8 mouse cellular contexts compared by ENCODE assay signal in the genomic region with DNA sequence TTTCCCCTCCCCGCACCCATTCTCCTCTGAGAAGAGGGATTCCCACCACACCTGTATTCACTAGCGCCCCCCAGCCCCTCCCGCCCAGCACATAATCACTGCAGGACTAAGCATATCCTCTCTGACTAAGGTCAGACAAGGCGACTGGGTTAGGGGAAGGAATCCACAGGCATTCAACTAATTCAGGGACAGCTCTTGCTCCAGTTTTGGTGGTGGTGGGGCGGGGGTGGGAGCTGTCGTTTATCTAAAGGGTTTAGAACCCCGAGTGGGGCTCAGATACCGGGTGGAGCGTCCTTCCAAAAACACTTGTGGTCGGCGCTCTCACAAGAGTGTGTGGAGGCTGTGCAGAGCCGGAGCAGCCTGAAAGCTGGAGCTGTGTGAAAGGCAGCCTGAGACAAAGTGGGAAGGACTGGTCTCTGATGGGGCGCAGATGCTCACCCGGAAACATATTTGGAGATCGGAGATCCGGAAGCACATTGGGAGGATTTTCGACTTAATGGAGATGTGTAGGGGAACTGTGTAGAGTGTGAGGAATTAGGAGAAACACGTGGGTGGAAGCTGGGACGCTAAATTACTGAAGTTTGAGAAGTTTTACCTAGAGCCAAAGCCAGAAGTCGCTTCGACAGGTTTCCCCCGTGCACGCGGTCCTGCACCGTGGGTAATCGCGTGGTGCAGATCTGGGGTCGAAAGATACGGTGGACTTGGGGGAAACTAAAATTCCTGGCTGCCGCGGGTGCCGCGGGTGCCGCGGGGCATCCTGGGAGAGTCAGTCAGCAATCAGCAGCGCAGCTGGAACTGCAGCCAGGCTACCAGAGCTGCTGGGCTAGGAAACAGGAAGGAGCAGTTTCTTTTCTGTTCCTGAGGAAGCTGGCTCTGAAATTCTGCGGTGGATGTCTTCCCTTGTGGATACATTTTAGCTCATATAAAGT. TPM values are rescaled to one million over a fixed set of nuclear protein-coding genes. Genes with fewer than 3 reads are reported as not detected.
DNase-seq lines count a peak whose midpoint lies in the region; ATAC-seq and TF ChIP-seq lines count a peak whose summit lies in the region.

No protein-coding gene starts in this region.

- intact Hi-C loops in heart, postnatal 36 days (cut with DNase I), result loop anchor here (2.0 to 5.0 kb wide), 4 partner anchors 18 to 284 kb away; partner anchors contain the start of genes Zfp51, Zfp52 and Zfp54

- peak overlapping the region; percentile 80 for H3K27ac ChIP-seq in forebrain, embryonic 14.5 days (ENCODE audit: low read depth, low read length)
- H3K27ac ChIP-seq in layer of hippocampus, adult 2 months, result peak overlapping the region; percentile 92
- H3K27ac ChIP-seq in lung, embryonic 16.5 days (ENCODE audit: low read length), result peak overlapping the region; percentile 96

- peak; percentile 86 for ATAC-seq in G1E (ENCODE audit: extremely low read depth, insufficient number of reproducible peaks, low FRiP score, poor library complexity, severe bottlenecking)
- peak; percentile 72 for ATAC-seq in cerebellum, adult (ENCODE audit: insufficient number of reproducible peaks, low FRiP score, low TSS enrichment)
- ATAC-seq in forebrain, embryonic 14.5 days, result peak; percentile 91
- peak; percentile 93 for ATAC-seq in lung, embryonic 16.5 days (ENCODE audit: low read depth)

- peaks cover 3% of the 10 kb centered on the region for H3K36me3 ChIP-seq in G1E (replicated peaks)
- H3K36me3 ChIP-seq in forebrain, embryonic 14.5 days (ENCODE audit: control insufficient read depth, insufficient read depth, low read length), result no peaks in the 10 kb centered on the region
- H3K36me3 ChIP-seq in lung, embryonic 16.5 days (ENCODE audit: control insufficient read depth, insufficient read depth, low read length), result peaks cover 4% of the 10 kb centered on the region

- TF ChIP-seq CTCF in G1E (IDR thresholded peaks at IDR 0.05; ENCODE audit: low read depth, low read length), result no peak
- TF ChIP-seq CTCF in layer of hippocampus, adult 2 months (conservative IDR thresholded peaks at IDR 0.05), result no peak

- DNase-seq in G1E (ENCODE audit: low spot score), result peak; percentile 80
- peak; percentile 85 for DNase-seq in forebrain, embryonic 14.5 days (ENCODE audit: low spot score)
- peak; percentile 73 to 79 for DNase-seq in heart, postnatal 36 days
- DNase-seq in layer of hippocampus, adult 2 months (ENCODE audit: low spot score in 2 of 2), result peak; percentile 47 to 59
- peak; percentile 41 for DNase-seq in ovary, postnatal 10 days (ENCODE audit: low spot score)
- DNase-seq in thymus, postnatal 25 days, result peak; percentile 55

- peak overlapping the region; percentile 64 for H3K9ac ChIP-seq in forebrain, embryonic 14.5 days (ENCODE audit: low read length)
- peak overlapping the region; percentile 73 for H3K9ac ChIP-seq in lung, embryonic 16.5 days (ENCODE audit: low read length)

- under 1% methylated on average over 37 of the region's 37 CpGs for WGBS in forebrain, embryonic 14.5 days
- under 1% methylated on average over 37 of the region's 37 CpGs for WGBS in lung, embryonic 16.5 days

- H3K9me3 ChIP-seq in G1E (replicated peaks), result no peaks in the 10 kb centered on the region
- H3K9me3 ChIP-seq in forebrain, embryonic 14.5 days (replicated peaks; ENCODE audit: control insufficient read depth, low read length), result no peaks in the 10 kb centered on the region
- H3K9me3 ChIP-seq in lung, embryonic 16.5 days (ENCODE audit: control insufficient read depth, low read length), result no peaks in the 10 kb centered on the region

- H3K4me3 ChIP-seq in G1E (ENCODE audit: low read depth, low read length), result peak overlapping the region; percentile 75
- peak overlapping the region; percentile 44 for H3K4me3 ChIP-seq in forebrain, embryonic 14.5 days (ENCODE audit: low read depth, low read length)
- peak overlapping the region; percentile 70 for H3K4me3 ChIP-seq in layer of hippocampus, adult 2 months
- H3K4me3 ChIP-seq in lung, embryonic 16.5 days (ENCODE audit: low read length), result peak overlapping the region; percentile 71

- H3K4me2 ChIP-seq in forebrain, embryonic 14.5 days (ENCODE audit: low read length), result peak overlapping the region; percentile 79
- peak overlapping the region; percentile 79 for H3K4me2 ChIP-seq in lung, embryonic 16.5 days (ENCODE audit: low read depth, low read length)

- H3K4me1 ChIP-seq in G1E (ENCODE audit: insufficient read depth, low read depth, low read length), result peaks cover 12% of the 10 kb centered on the region
- H3K4me1 ChIP-seq in forebrain, embryonic 14.5 days (ENCODE audit: control insufficient read depth, insufficient read depth, low read length), result 0 out of 2 replicates have a peak, but pooled peaks cover 3% of the 10 kb centered on the region
- H3K4me1 ChIP-seq in lung, embryonic 16.5 days (replicated peaks; ENCODE audit: control insufficient read depth, insufficient read depth, low read length), result peaks cover 8% of the 10 kb centered on the region

- no peaks in the 10 kb centered on the region for H3K27me3 ChIP-seq in G1E (ENCODE audit: insufficient read depth, low read length)
- no peaks in the 10 kb centered on the region for H3K27me3 ChIP-seq in forebrain, embryonic 14.5 days (replicated peaks; ENCODE audit: control insufficient read depth, insufficient read depth, low read length)
- no peaks in the 10 kb centered on the region for H3K27me3 ChIP-seq in lung, embryonic 16.5 days (ENCODE audit: control insufficient read depth, insufficient read depth, low read depth, low read length)

RNA-seq across cellular contexts. Expression of gene Zfp52, which starts 18.9 kb away (rescaled TPM):
- total RNA-seq in G1E (2014; fragmentation: Nextera tagmentation) (5.7 and 7.8 TPM in 2 replicates), G1E (2017) (6.9 and 7.4 TPM in 2 replicates)
- 0.36 and 0.61 TPM in 2 replicates for polyA plus RNA-seq in G1E (2012)
- 1.4 and 1.9 TPM in 2 replicates for polyA plus RNA-seq in forebrain, embryonic 14.5 days (2014; fragmentation: Nextera tagmentation; extraction: Ambion mirVana)
- 1 to 10 TPM; 5.4 to 6.4 TPM for total RNA-seq in heart, postnatal 36 days (2021)
- 1 to 10 TPM; 5.7 to 7.4 TPM for total RNA-seq in layer of hippocampus, adult 2 months (2021)
- 4.7 and 5.5 TPM in 2 replicates for polyA plus RNA-seq in lung, embryonic 16.5 days (2015; fragmentation: Nextera tagmentation; extraction: Ambion mirVana)

RNA-seq across cellular contexts. Expression of gene Zfp53, which starts 27.7 kb away (rescaled TPM):
- total RNA-seq in G1E (2014; fragmentation: Nextera tagmentation), result 15.1 and 15.3 TPM in 2 replicates
- total RNA-seq in G1E (2017), result 8.5 and 8.7 TPM in 2 replicates
- polyA plus RNA-seq in G1E (2012), result 2.6 and 2.9 TPM in 2 replicates
- polyA plus RNA-seq in forebrain, embryonic 14.5 days (2014; fragmentation: Nextera tagmentation; extraction: Ambion mirVana), result 9.3 and 11.6 TPM in 2 replicates
- total RNA-seq in heart, postnatal 36 days (2021), result 1 to 10 TPM; 1.7 to 2.6 TPM
- total RNA-seq in layer of hippocampus, adult 2 months (2021), result 1 to 10 TPM; 5.0 to 5.7 TPM
- polyA plus RNA-seq in lung, embryonic 16.5 days (2015; fragmentation: Nextera tagmentation; extraction: Ambion mirVana), result 12.0 and 12.5 TPM in 2 replicates

RNA-seq across cellular contexts. Expression of gene Zfp948, which starts 50.3 kb away (rescaled TPM):
- total RNA-seq in G1E (2014; fragmentation: Nextera tagmentation) (22.6 and 24.2 TPM in 2 replicates), G1E (2017) (11.7 and 13.8 TPM in 2 replicates)
- 1.3 and 2.1 TPM in 2 replicates for polyA plus RNA-seq in G1E (2012)
- polyA plus RNA-seq in forebrain, embryonic 14.5 days (2014; fragmentation: Nextera tagmentation; extraction: Ambion mirVana), result 22.7 and 23.0 TPM in 2 replicates
- total RNA-seq in heart, postnatal 36 days (2021), result 1 to 10 TPM; 3.1 to 3.8 TPM
- 10 to 100 TPM; 11.0 to 12.2 TPM for total RNA-seq in layer of hippocampus, adult 2 months (2021)
- polyA plus RNA-seq in lung, embryonic 16.5 days (2015; fragmentation: Nextera tagmentation; extraction: Ambion mirVana), result 19.9 and 23.7 TPM in 2 replicates

Comparison
In these comparisons a context has a peak if more than half of its experiments do, and no peak if none do; other contexts are left out.
1. Peak in every context shown above with its lines: DNase-seq, ATAC-seq, H3K4me3 ChIP-seq and H3K27ac ChIP-seq.